In genomic region chr4:152344651-152345050, GRCm38 (mm10) we compare ENCODE assay signal across 17 mouse cellular contexts. TPM values are rescaled to one million over a fixed set of nuclear protein-coding genes. Genes with fewer than 3 reads are reported as not detected.
A peak's percentile ranks its signal among the peaks of the same experiment; 100 is the strongest.
DNase-seq lines count a peak whose midpoint lies in the region; ATAC-seq and TF ChIP-seq lines count a peak whose summit lies in the region.
"Had no signal": no experiment of that assay in that cellular context is flagged by ENCODE, and none has a peak within 500 bp of the region (broad histone marks: within the 10 kb centered on the region; RNA-seq: fewer than 3 reads in every experiment).

No protein-coding gene starts in this region.

- no peak for TF ChIP-seq POLR2A in ES-Bruce4 (IDR thresholded peaks at IDR 0.05; ENCODE audit: insufficient read depth, low read length)

- H3K4me1 ChIP-seq in liver, embryonic 14.5 days (replicated peaks; ENCODE audit: control insufficient read depth in 2 of 2, insufficient read depth in 2 of 2, low read length in 1 of 2): peaks cover 0 to 12% of the 10 kb centered on the region in 2 experiments; a peak in 2 of 4 replicates
- H3K4me1 ChIP-seq in liver, embryonic 12.5 days: peaks cover 25% of the 10 kb centered on the region
- H3K4me1 ChIP-seq in ES-Bruce4 (ENCODE audit: control insufficient read depth, insufficient read depth, low read length): peaks cover 26% of the 10 kb centered on the region
- peaks cover 26% of the 10 kb centered on the region for H3K4me1 ChIP-seq in intestine, embryonic 16.5 days (ENCODE audit: control insufficient read depth, insufficient read depth, low read length)

- WGBS in liver, embryonic 14.5 days (ENCODE audit: insufficient replicate concordance): 7% methylated on average over 7 of the region's 7 CpGs
- WGBS in liver, embryonic 12.5 days (ENCODE audit: insufficient replicate concordance): 11% methylated on average over 7 of the region's 7 CpGs
- WGBS in intestine, embryonic 16.5 days: 46% methylated on average over 7 of the region's 7 CpGs

- no peak overlapping the region for H3K4me3 ChIP-seq in liver, embryonic 14.5 days (ENCODE audit: insufficient read depth in 1 of 2, low read depth in 2 of 2, low read length in 2 of 2)
- no peak overlapping the region for H3K4me3 ChIP-seq in liver, embryonic 12.5 days
- no peak overlapping the region for H3K4me3 ChIP-seq in ES-Bruce4 (ENCODE audit: low read depth, low read length)
- H3K4me3 ChIP-seq in intestine, embryonic 16.5 days (ENCODE audit: low read length): no peak overlapping the region
- H3K4me3 ChIP-seq: embryonic facial prominence, embryonic 10.5 days; heart, embryonic 12.5 days; neural tube, embryonic 12.5 days had no signal

- peaks cover 13% of the 10 kb centered on the region for H3K27me3 ChIP-seq in liver, embryonic 14.5 days (ENCODE audit: control insufficient read depth, insufficient read depth, low read length)
- H3K27me3 ChIP-seq in liver, embryonic 12.5 days (replicated peaks): peaks cover 86% of the 10 kb centered on the region
- no peaks in the 10 kb centered on the region for H3K27me3 ChIP-seq in ES-Bruce4 (ENCODE audit: control insufficient read depth, insufficient read depth, low read length, poor library complexity, severe bottlenecking)
- H3K27me3 ChIP-seq in intestine, embryonic 16.5 days (replicated peaks; ENCODE audit: control insufficient read depth, insufficient read depth, low read length): peaks cover 21% of the 10 kb centered on the region

- no peak overlapping the region for H3K4me2 ChIP-seq in liver, embryonic 14.5 days (ENCODE audit: low read depth)
- H3K4me2 ChIP-seq in liver, embryonic 12.5 days: no peak overlapping the region
- no peak overlapping the region for H3K4me2 ChIP-seq in intestine, embryonic 16.5 days (ENCODE audit: low read depth, low read length)
- H3K4me2 ChIP-seq: heart, embryonic 12.5 days; midbrain, embryonic 11.5 days; neural tube, embryonic 12.5 days had no signal

- no peak for TF ChIP-seq EP300 in liver, embryonic 14.5 days (IDR thresholded peaks at IDR 0.05; ENCODE audit: low read depth)
- 0 out of 2 replicates have a peak, but pooled peaks have one; percentile 1 for TF ChIP-seq EP300 in ES-Bruce4 (IDR thresholded peaks at IDR 0.05; ENCODE audit: insufficient read depth, low read depth, low read length)

- no peak for TF ChIP-seq CTCF in liver, embryonic 14.5 days (IDR thresholded peaks at IDR 0.05; ENCODE audit: low read depth)
- TF ChIP-seq CTCF in ES-Bruce4 (IDR thresholded peaks at IDR 0.05; ENCODE audit: low read depth, low read length): no peak

- H3K27ac ChIP-seq in liver, embryonic 14.5 days: no peak overlapping the region
- H3K27ac ChIP-seq in liver, embryonic 12.5 days: no peak overlapping the region
- no peak overlapping the region for H3K27ac ChIP-seq in ES-Bruce4 (ENCODE audit: insufficient read depth, low read length)
- H3K27ac ChIP-seq in intestine, embryonic 16.5 days (ENCODE audit: low read length): no peak overlapping the region
- H3K27ac ChIP-seq: embryonic facial prominence, embryonic 10.5 days; neural tube, embryonic 12.5 days had no signal

- peak; percentile 32; the same call in 1 of the 2 replicates for ATAC-seq in liver, embryonic 14.5 days (ENCODE audit: insufficient read depth)
- no peak for ATAC-seq in liver, embryonic 12.5 days
- ATAC-seq in intestine, embryonic 16.5 days: peak; percentile 34
- no peak for ATAC-seq in activated CD4-positive, CD25-positive, alpha-beta regulatory T cell, adult 4 months
- ATAC-seq: forebrain, embryonic 16.5 days had no signal

- DNase-seq in liver, embryonic 14.5 days (ENCODE audit: low read depth in 3 of 3, low spot score in 3 of 3): no peak
- peak; percentile 58 for DNase-seq in 416B (ENCODE audit: low read depth)
- no peak for DNase-seq in cerebellum, adult 11 months
- no peak for DNase-seq in lung, postnatal 10 days
- DNase-seq: spleen, adult 18-20 months; thymus, postnatal 14 days had no signal

- no peaks in the 10 kb centered on the region for H3K36me3 ChIP-seq in liver, embryonic 14.5 days (replicated peaks; ENCODE audit: control insufficient read depth, insufficient read depth, low read depth)
- H3K36me3 ChIP-seq in liver, embryonic 12.5 days: no peaks in the 10 kb centered on the region
- no peaks in the 10 kb centered on the region for H3K36me3 ChIP-seq in ES-Bruce4 (ENCODE audit: control insufficient read depth, insufficient read depth, low read length, poor library complexity, severe bottlenecking)
- H3K36me3 ChIP-seq in intestine, embryonic 16.5 days (ENCODE audit: control insufficient read depth, insufficient read depth, low read length): no peaks in the 10 kb centered on the region
- H3K36me3 ChIP-seq: embryonic facial prominence, embryonic 10.5 days; heart, embryonic 12.5 days; neural tube, embryonic 12.5 days had no signal

- no peaks in the 10 kb centered on the region for H3K9me3 ChIP-seq in liver, embryonic 14.5 days (ENCODE audit: control insufficient read depth, low read length)
- H3K9me3 ChIP-seq in liver, embryonic 12.5 days (replicated peaks): no peaks in the 10 kb centered on the region
- H3K9me3 ChIP-seq in ES-Bruce4 (replicated peaks; ENCODE audit: control insufficient read depth, insufficient read depth, low read length, poor library complexity, severe bottlenecking): no peaks in the 10 kb centered on the region
- H3K9me3 ChIP-seq in intestine, embryonic 16.5 days (ENCODE audit: control insufficient read depth, low read length): no peaks in the 10 kb centered on the region
- H3K9me3 ChIP-seq: embryonic facial prominence, embryonic 10.5 days; heart, embryonic 12.5 days; neural tube, embryonic 12.5 days had no signal

- no peak overlapping the region for H3K9ac ChIP-seq in liver, embryonic 14.5 days (replicated peaks)
- no peak overlapping the region for H3K9ac ChIP-seq in liver, embryonic 12.5 days
- no peak overlapping the region for H3K9ac ChIP-seq in ES-Bruce4 (ENCODE audit: low read depth, poor library complexity, severe bottlenecking)
- no peak overlapping the region for H3K9ac ChIP-seq in intestine, embryonic 16.5 days (ENCODE audit: low read depth, low read length)
- H3K9ac ChIP-seq: heart, embryonic 12.5 days; neural tube, embryonic 12.5 days had no signal

RNA-seq across cellular contexts. Expression of gene Chd5, which starts 6.2 kb away (rescaled TPM):
- 0.09 TPM in 2 replicates for polyA plus RNA-seq in liver, embryonic 14.5 days (2012; rRNA removed)
- 0.18 TPM in 1 of 2 replicates, not detected in the other for polyA plus RNA-seq in liver, embryonic 14.5 days (2014; fragmentation: Nextera tagmentation; extraction: Ambion mirVana)
- 0.01 and 0.02 TPM in 2 replicates for polyA plus RNA-seq in liver, embryonic 12.5 days (2016; fragmentation: Nextera tagmentation; extraction: Ambion mirVana)
- polyA plus RNA-seq in ES-Bruce4 (2011; ENCODE audit: insufficient read depth, insufficient read length, low read depth, missing spikeins): 5.4 and 5.8 TPM in 2 replicates
- polyA plus RNA-seq in intestine, embryonic 16.5 days (2015; fragmentation: Nextera tagmentation; extraction: Ambion mirVana): 1.5 and 1.9 TPM in 2 replicates
- polyA plus RNA-seq in activated CD4-positive, CD25-positive, alpha-beta regulatory T cell, adult 4 months (2017; shearing (Covaris generic)): under 1 TPM in 1 of 2 experiments, not detected in 1; 0.19 TPM

RNA-seq across cellular contexts. Expression of gene Rpl22, which starts 19.1 kb away (rescaled TPM):
- 163 and 443 TPM in 2 replicates for polyA plus RNA-seq in liver, embryonic 14.5 days (2012; rRNA removed)
- polyA plus RNA-seq in liver, embryonic 14.5 days (2014; fragmentation: Nextera tagmentation; extraction: Ambion mirVana): 298 and 303 TPM in 2 replicates
- polyA plus RNA-seq in liver, embryonic 12.5 days (2016; fragmentation: Nextera tagmentation; extraction: Ambion mirVana): 385 and 404 TPM in 2 replicates
- 1,917 and 1,978 TPM in 2 replicates for polyA plus RNA-seq in ES-Bruce4 (2011; ENCODE audit: insufficient read depth, insufficient read length, low read depth, missing spikeins)
- 281 and 323 TPM in 2 replicates for polyA plus RNA-seq in intestine, embryonic 16.5 days (2015; fragmentation: Nextera tagmentation; extraction: Ambion mirVana)
- polyA plus RNA-seq in activated CD4-positive, CD25-positive, alpha-beta regulatory T cell, adult 4 months (2017; shearing (Covaris generic)): 1,000 to 10,000 TPM; 1,059 to 1,071 TPM

RNA-seq across cellular contexts. Expression of gene Rnf207, which starts 25.9 kb away (rescaled TPM):
- polyA plus RNA-seq in liver, embryonic 14.5 days (2012; rRNA removed): 0.16 and 0.18 TPM in 2 replicates
- polyA plus RNA-seq in liver, embryonic 14.5 days (2014; fragmentation: Nextera tagmentation; extraction: Ambion mirVana): 0.04 TPM in 1 of 2 replicates, not detected in the other
- 0.26 and 0.42 TPM in 2 replicates for polyA plus RNA-seq in liver, embryonic 12.5 days (2016; fragmentation: Nextera tagmentation; extraction: Ambion mirVana)
- 3.2 and 4.2 TPM in 2 replicates for polyA plus RNA-seq in ES-Bruce4 (2011; ENCODE audit: insufficient read depth, insufficient read length, low read depth, missing spikeins)
- 1.5 and 1.8 TPM in 2 replicates for polyA plus RNA-seq in intestine, embryonic 16.5 days (2015; fragmentation: Nextera tagmentation; extraction: Ambion mirVana)
- not detected for polyA plus RNA-seq in activated CD4-positive, CD25-positive, alpha-beta regulatory T cell, adult 4 months (2017; shearing (Covaris generic))

RNA-seq across cellular contexts. Expression of gene Icmt, which starts 47.6 kb away (rescaled TPM):
- polyA plus RNA-seq in liver, embryonic 14.5 days (2012; rRNA removed): 6.0 and 6.5 TPM in 2 replicates
- polyA plus RNA-seq in liver, embryonic 14.5 days (2014; fragmentation: Nextera tagmentation; extraction: Ambion mirVana): 7.0 and 10.1 TPM in 2 replicates
- polyA plus RNA-seq in liver, embryonic 12.5 days (2016; fragmentation: Nextera tagmentation; extraction: Ambion mirVana): 11.8 and 14.4 TPM in 2 replicates
- 21.4 and 22.8 TPM in 2 replicates for polyA plus RNA-seq in ES-Bruce4 (2011; ENCODE audit: insufficient read depth, insufficient read length, low read depth, missing spikeins)
- polyA plus RNA-seq in intestine, embryonic 16.5 days (2015; fragmentation: Nextera tagmentation; extraction: Ambion mirVana): 13.7 and 15.4 TPM in 2 replicates
- polyA plus RNA-seq in activated CD4-positive, CD25-positive, alpha-beta regulatory T cell, adult 4 months (2017; shearing (Covaris generic)): 1 to 10 TPM; 7.2 to 7.7 TPM

RNA-seq across cellular contexts. Expression of gene Hes3, which starts 53.2 kb away (rescaled TPM):
- polyA plus RNA-seq in liver, embryonic 14.5 days (2012; rRNA removed): not detected in 2 replicates
- not detected in 2 replicates for polyA plus RNA-seq in liver, embryonic 14.5 days (2014; fragmentation: Nextera tagmentation; extraction: Ambion mirVana)
- polyA plus RNA-seq in liver, embryonic 12.5 days (2016; fragmentation: Nextera tagmentation; extraction: Ambion mirVana): not detected in 2 replicates
- not detected in 2 replicates for polyA plus RNA-seq in ES-Bruce4 (2011; ENCODE audit: insufficient read depth, insufficient read length, low read depth, missing spikeins)
- polyA plus RNA-seq in intestine, embryonic 16.5 days (2015; fragmentation: Nextera tagmentation; extraction: Ambion mirVana): not detected in 2 replicates
- not detected for polyA plus RNA-seq in activated CD4-positive, CD25-positive, alpha-beta regulatory T cell, adult 4 months (2017; shearing (Covaris generic))
- polyA plus RNA-seq: forebrain, embryonic 16.5 days; heart, embryonic 12.5 days; kidney, adult 2 months; lung, adult 2 months had no signal

Comparison
In these comparisons a context has a peak if more than half of its experiments do, and no peak if none do; other contexts are left out.
1. ATAC-seq: peak in liver, embryonic 14.5 days (single experiment) and intestine, embryonic 16.5 days (single experiment); none in liver, embryonic 12.5 days (single experiment) and activated CD4-positive, CD25-positive, alpha-beta regulatory T cell, adult 4 months (single experiment).